Mouse (Mus musculus) MEL (cell line): Measurements from ENCODE around the gene Hspb3. TPM values are rescaled to one million over a fixed set of nuclear protein-coding genes. Genes with fewer than 3 reads are reported as not detected.

Experiments
- DNase-seq: peaks from one replicate; pipeline ENCODE4 v3.0.0; 2011; ENCODE audit warnings: low read depth, low spot score
- H3K27ac ChIP-seq: 2 replicates; pipeline ENCODE4 v1.5.1; 2012; ENCODE audit warnings: low read depth, mild to moderate bottlenecking, control low read depth, low read length, moderate library complexity; ENCODE audit not compliant: control insufficient read depth
- H3K27me3 ChIP-seq, 2 experiments: fragments of 150-350 bp in 1 of 2; sonication (generic) in 1 of 2; 2 replicates each; pipeline ENCODE4 v1.6.1; 2012; ENCODE audit warnings: low read length in 2 of 2, mild to moderate bottlenecking in 2 of 2, improper control_type of control experiment in 1 of 2, moderate library complexity in 1 of 2; ENCODE audit not compliant: insufficient read depth in 2 of 2, control insufficient read depth in 1 of 2
- H3K36me3 ChIP-seq, 2 experiments: 2 replicates each; pipeline ENCODE4 v1.6.1; 2012 to 2014; ENCODE audit warnings: low read length in 2 of 2, improper control_type of control experiment in 1 of 2, inconsistent platforms in 1 of 2, mild to moderate bottlenecking in 1 of 2; ENCODE audit not compliant: insufficient read depth in 2 of 2, control insufficient read depth in 1 of 2
- H3K4me1 ChIP-seq, 2 experiments: fragments of 150-350 bp in 1 of 2; sonication (generic) in 1 of 2; 2 replicates each; pipeline ENCODE4 v1.6.1; 2012; ENCODE audit warnings: low read length in 2 of 2, improper control_type of control experiment in 1 of 2, mild to moderate bottlenecking in 1 of 2; ENCODE audit not compliant: insufficient read depth in 2 of 2, control insufficient read depth in 1 of 2
- H3K4me3 ChIP-seq, 2 experiments: fragments of 150-350 bp in 1 of 2; sonication (generic) in 1 of 2; 2 replicates each; pipeline ENCODE4 v1.5.1; 2012; ENCODE audit warnings: low read depth in 2 of 2, low read length in 2 of 2, mild to moderate bottlenecking in 2 of 2, moderate library complexity in 2 of 2, control low read depth in 1 of 2, improper control_type of control experiment in 1 of 2; ENCODE audit not compliant: control insufficient read depth in 1 of 2, insufficient read depth in 1 of 2
- H3K79me2 ChIP-seq: 2 replicates; pipeline ENCODE4 v1.6.1; 2012; ENCODE audit warnings: mild to moderate bottlenecking, low read length, moderate library complexity; ENCODE audit not compliant: control insufficient read depth, poor library complexity, insufficient read depth
- H3K9ac ChIP-seq: 2 replicates; pipeline ENCODE4 v1.6.1; 2012; ENCODE audit warnings: low read depth, mild to moderate bottlenecking, control low read depth, low read length, moderate library complexity; ENCODE audit not compliant: control insufficient read depth, poor library complexity, severe bottlenecking
- H3K9me3 ChIP-seq: fragments of 150-350 bp; sonication (generic); replicated peaks from 2 replicates; pipeline ENCODE4 v1.6.1; 2012; ENCODE audit warnings: mild to moderate bottlenecking, low read length, improper control_type of control experiment, moderate library complexity; ENCODE audit not compliant: insufficient read depth
- CHD1 ChIP-seq: IDR thresholded peaks from 2 replicates; pipeline ENCODE4 v1.6.1; 2012; ENCODE audit warnings: low read depth, mild to moderate bottlenecking, inconsistent platforms, low read length, improper control_type of control experiment
- E2F4 ChIP-seq: IDR thresholded peaks from 2 replicates; pipeline ENCODE4 v1.6.1; 2011; ENCODE audit warnings: low read depth, low read length, improper control_type of control experiment, borderline replicate concordance
- ELF1 ChIP-seq: IDR thresholded peaks from 2 replicates; pipeline ENCODE4 v1.6.1; 2014; ENCODE audit warnings: low read depth, mild to moderate bottlenecking, inconsistent platforms, low read length, improper control_type of control experiment, moderate library complexity
- EP300 ChIP-seq, 2 experiments: IDR thresholded peaks; 2 replicates each; pipeline ENCODE4 v1.6.1; 2011; ENCODE audit warnings: improper control_type of control experiment in 2 of 2, low read length in 2 of 2, low read depth in 1 of 2, mild to moderate bottlenecking in 1 of 2
- GABPA ChIP-seq: IDR thresholded peaks from 2 replicates; pipeline ENCODE4 v1.6.1; 2012; ENCODE audit warnings: low read depth, mild to moderate bottlenecking, inconsistent platforms, low read length, improper control_type of control experiment, moderate library complexity
- GATA1 ChIP-seq: IDR thresholded peaks from 2 replicates; pipeline ENCODE4 v1.6.1; 2011; ENCODE audit warnings: low read depth, low read length, improper control_type of control experiment
- HCFC1 ChIP-seq: IDR thresholded peaks from 2 replicates; pipeline ENCODE4 v1.6.1; 2012; ENCODE audit warnings: low read depth, mild to moderate bottlenecking, inconsistent platforms, low read length, improper control_type of control experiment, moderate library complexity
- MAX ChIP-seq: IDR thresholded peaks from 2 replicates; pipeline ENCODE4 v1.6.1; 2011; ENCODE audit warnings: low read length, improper control_type of control experiment
- MEF2A ChIP-seq: IDR thresholded peaks from 2 replicates; pipeline ENCODE4 v1.6.1; 2014; ENCODE audit warnings: low read depth, mild to moderate bottlenecking, inconsistent platforms, low read length, improper control_type of control experiment; ENCODE audit not compliant: poor library complexity, insufficient replicate concordance, severe bottlenecking; ENCODE audit errors: extremely low read depth
- MYB ChIP-seq: IDR thresholded peaks from 2 replicates; pipeline ENCODE4 v1.6.1; 2011; ENCODE audit warnings: mild to moderate bottlenecking, low read depth, low read length, improper control_type of control experiment
- MYC ChIP-seq: IDR thresholded peaks from 2 replicates; pipeline ENCODE4 v1.6.1; 2011; ENCODE audit warnings: low read depth, mild to moderate bottlenecking, low read length, improper control_type of control experiment, moderate library complexity
- NRF1 ChIP-seq: IDR thresholded peaks from 2 replicates; pipeline ENCODE4 v1.6.1; 2014; ENCODE audit warnings: low read depth, mild to moderate bottlenecking, inconsistent platforms, low read length, improper control_type of control experiment, moderate library complexity; ENCODE audit not compliant: poor library complexity, insufficient read depth, severe bottlenecking
- POLR2A ChIP-seq, 2 experiments: IDR thresholded peaks; 2 replicates each; pipeline ENCODE4 v1.6.1; 2011 to 2012; ENCODE audit warnings: low read length in 2 of 2, mild to moderate bottlenecking in 2 of 2, control low read depth in 1 of 2, improper control_type of control experiment in 1 of 2, low read depth in 1 of 2, moderate library complexity in 1 of 2; ENCODE audit not compliant: control insufficient read depth in 1 of 2, insufficient read depth in 1 of 2, poor library complexity in 1 of 2
- SIN3A ChIP-seq: IDR thresholded peaks from 2 replicates; pipeline ENCODE4 v1.6.1; 2012; ENCODE audit warnings: low read length, improper control_type of control experiment, inconsistent platforms
- TCF12 ChIP-seq: IDR thresholded peaks from 2 replicates; pipeline ENCODE4 v1.6.1; 2014; ENCODE audit warnings: low read depth, mild to moderate bottlenecking, inconsistent platforms, low read length, improper control_type of control experiment, moderate library complexity
- UBTF ChIP-seq: IDR thresholded peaks from 2 replicates; pipeline ENCODE4 v1.6.1; 2012; ENCODE audit warnings: low read depth, mild to moderate bottlenecking, inconsistent platforms, low read length, improper control_type of control experiment, moderate library complexity, borderline replicate concordance; ENCODE audit not compliant: insufficient read depth
- USF1 ChIP-seq: IDR thresholded peaks from 2 replicates; pipeline ENCODE4 v1.6.1; 2014; ENCODE audit warnings: low read depth, mild to moderate bottlenecking, inconsistent platforms, low read length, improper control_type of control experiment, moderate library complexity
- USF2 ChIP-seq, 2 experiments: IDR thresholded peaks; 2 replicates each; pipeline ENCODE4 v1.6.1; 2011 to 2012; ENCODE audit warnings: improper control_type of control experiment in 2 of 2, low read length in 2 of 2, borderline replicate concordance in 1 of 2, inconsistent platforms in 1 of 2, low read depth in 1 of 2, mild to moderate bottlenecking in 1 of 2; ENCODE audit not compliant: insufficient read depth in 1 of 2
- ZKSCAN1 ChIP-seq: IDR thresholded peaks from 2 replicates; pipeline ENCODE4 v1.6.1; 2012; ENCODE audit warnings: low read depth, mild to moderate bottlenecking, inconsistent platforms, low read length, improper control_type of control experiment, moderate library complexity
- ZMIZ1 ChIP-seq: IDR thresholded peaks from 2 replicates; pipeline ENCODE4 v1.6.1; 2012; ENCODE audit warnings: low read depth, mild to moderate bottlenecking, inconsistent platforms, low read length, improper control_type of control experiment, moderate library complexity
- polyA plus RNA-seq, 2 experiments: library from polyadenylated mRNA; stranded (reverse) in 1 of 2; unstranded in 1 of 2; fragments of >175 nt in 1 of 2; fragments of >200 nt in 1 of 2; gene quantifications; 2 replicates each; pipeline versions ENCODE4 v1.2.1 to v1.2.4; 2012; ENCODE audit warnings: low replicate concordance in 2 of 2, low read depth in 1 of 2; ENCODE audit not compliant: insufficient read length in 2 of 2, insufficient read depth in 1 of 2, missing spikeins in 1 of 2
- total RNA-seq: library from RNA; depleted of rRNA; stranded (reverse); fragments of 300-350 nt; gene quantifications from 2 replicates; pipeline ENCODE4 v1.2.3, GENCODE M21; 2012

Hspb3 gene
- total and polyA plus RNA-seq, 3 experiments, result not detected

- Histone ChIP-seq H3K79me2 (no peaks in the 10 kb centered on the region), H3K36me3 (no peaks in the 10 kb centered on the region), H3K4me1 (no peaks in the 10 kb centered on the region), H3K4me3 (no peak overlapping the region), H3K27me3 (peaks cover 0 to 3% of the 10 kb centered on the region in 2 experiments; a peak in 2 of 4 replicates), H3K9ac (no peak overlapping the region), H3K9me3 (no peaks in the 10 kb centered on the region), H3K27ac (no peak overlapping the region)
- DNase-seq, result no peak
- TF ChIP-seq USF1 (no peak), MYC (no peak), MEF2A (no peak), ZMIZ1 (no peak), ELF1 (no peak), POLR2A (IDR thresholded peaks at IDR 0.05; ENCODE audit: control insufficient read depth in 1 of 2, insufficient read depth in 1 of 2, low read depth in 1 of 2, low read length in 2 of 2, poor library complexity in 1 of 2) (no peak), E2F4 (no peak), UBTF (no peak)
Observed at GRCm38 (mm10) chr13:113657204-113657603, 6.3 kb downstream of the Hspb3 start.

GRCm38 (mm10) chr13:113656639-113657038 is 6.8 kb downstream of the Hspb3 start:
- Histone ChIP-seq H3K4me3 (no peak overlapping the region), H3K79me2 (no peaks in the 10 kb centered on the region), H3K9me3 (no peaks in the 10 kb centered on the region), H3K36me3 (no peaks in the 10 kb centered on the region), H3K9ac (no peak overlapping the region), H3K27me3 (peaks cover 0 to 3% of the 10 kb centered on the region in 2 experiments; a peak in 2 of 4 replicates), H3K27ac (no peak overlapping the region), H3K4me1 (no peaks in the 10 kb centered on the region)
- TF ChIP-seq ZMIZ1 (no peak), ZKSCAN1 (no peak), CHD1 (no peak), TCF12 (no peak), POLR2A (IDR thresholded peaks at IDR 0.05; ENCODE audit: control insufficient read depth in 1 of 2, insufficient read depth in 1 of 2, low read depth in 1 of 2, low read length in 2 of 2, poor library complexity in 1 of 2) (no peak), NRF1 (no peak), E2F4 (no peak), HCFC1 (no peak), USF1 (no peak), GABPA (no peak), MYB (no peak), USF2 (IDR thresholded peaks at IDR 0.05; ENCODE audit: borderline replicate concordance in 1 of 2, insufficient read depth in 1 of 2, low read depth in 1 of 2, low read length in 2 of 2) (no peak), MAX (no peak), GATA1 (no peak), SIN3A (no peak), EP300 (IDR thresholded peaks at IDR 0.05; ENCODE audit: low read depth in 1 of 2, low read length in 2 of 2) (no peak), UBTF (no peak)
- DNase-seq, result no peak
